Mouse (Mus musculus) left cerebral cortex, postnatal 14 days (tissue): ENCODE measurements around the gene Dnal4. TPM values are rescaled to one million over a fixed set of nuclear protein-coding genes. Genes with fewer than 3 reads are reported as not detected.
"Not testable (repeated sequence)": the region's sequence is repeated elsewhere in the genome, so short reads cannot be mapped to it uniquely, and the experiment has no call there.

Experiments used
- DNase-seq, 2 experiments: peaks; one replicate each; pipeline ENCODE4 v3.0.0; 2021 to 2022; ENCODE audit warnings: low spot score in 2 of 2, mixed read lengths in 1 of 2
- intact Hi-C: fragments of 180-260 bp; cut with DNase I; formaldehyde crosslinking; loops from one replicate; pipeline ENCODE4 v1.15.1; 2025
- long read RNA-seq, 2 experiments: library from polyadenylated mRNA; stranded (forward); transcript quantifications; one replicate each; pipeline ENCODE4 v2.0.0; 2021
- total RNA-seq, 2 experiments: library from RNA; stranded (reverse); gene quantifications; 2 replicates each; pipeline ENCODE4 v1.2.3; 2021

Gene Dnal4
- total RNA-seq, result 10 to 100 TPM; 37.5 to 39.7 TPM
- long read RNA-seq, experiment 1, transcript Dnal4-201 (4 exons, 1,472 nt), result major isoform, 52 of 65 reads
- long read RNA-seq, experiment 1, partial matches to known transcripts, result 6 of 65 reads
- long read RNA-seq, experiment 1, other reads (novel, unspliced or antisense), result 7 of 65 reads
- long read RNA-seq, experiment 2, transcript Dnal4-201 (4 exons, 1,472 nt), result major isoform, 51 of 66 reads
- long read RNA-seq, experiment 2, partial matches to known transcripts, result 9 of 66 reads
- long read RNA-seq, experiment 2, other reads (novel, unspliced or antisense), result 5 of 66 reads

- DNase-seq, result no peak
- intact Hi-C loops, result no loop called here
These were observed at the start of gene Dnal4 for GRCm38 (mm10) chr15:79777749-79778148. TSS of gene Dnal4 (minus strand) at chr15:79777849.

GRCm38 (mm10) chr15:79827061-79827777 is 49.6 kb upstream of the Dnal4 start:
- no peak for DNase-seq
- intact Hi-C loops, result no loop called here

GRCm38 (mm10) chr15:79826221-79826935 is 48.7 kb upstream of the Dnal4 start:
- no peak for DNase-seq
- intact Hi-C loops, result no loop called here

- intact Hi-C loops, result no loop called here
- peak; percentile 43 to 77 for DNase-seq
These were observed 47.6 kb upstream of the Dnal4 start for GRCm38 (mm10) chr15:79825146-79825825.

GRCm38 (mm10) chr15:79823588-79824280 is 46.1 kb upstream of the Dnal4 start:
- intact Hi-C loops, result no loop called here

GRCm38 (mm10) chr15:79822265-79823199 is 44.9 kb upstream of the Dnal4 start:
- no peak for DNase-seq
- intact Hi-C loops, result no loop called here

More at GRCm38 (mm10) chr15:79823588-79824280, 46.1 kb upstream of the Dnal4 start:
- DNase-seq, result peak in 1 of 2 experiments; percentile 44

- intact Hi-C loops, result no loop called here
- DNase-seq, result no peak
These were observed 40.7 kb upstream of the Dnal4 start for GRCm38 (mm10) chr15:79818325-79818724.

- intact Hi-C loops, result no loop called here
- no peak for DNase-seq
These were observed 36.1 kb upstream of the Dnal4 start for GRCm38 (mm10) chr15:79813666-79814258.

GRCm38 (mm10) chr15:79812840-79813239 is 35.2 kb upstream of the Dnal4 start:
- intact Hi-C loops, DNase-seq: not testable (repeated sequence)

- intact Hi-C loops, result no loop called here
- no peak for DNase-seq
These were observed 33.3 kb upstream of the Dnal4 start for GRCm38 (mm10) chr15:79810997-79811396.

- DNase-seq, result no peak
- intact Hi-C loops, result no loop called here
These were observed 32.4 kb upstream of the Dnal4 start for GRCm38 (mm10) chr15:79810061-79810460.

GRCm38 (mm10) chr15:79808658-79809057 is 31.0 kb upstream of the Dnal4 start:
- no peak for DNase-seq

GRCm38 (mm10) chr15:79808114-79808513 is 30.5 kb upstream of the Dnal4 start:
- DNase-seq, result peak in 1 of 2 experiments; percentile 67
- intact Hi-C loops, result no loop called here

More at GRCm38 (mm10) chr15:79808658-79809057, 31.0 kb upstream of the Dnal4 start:
- intact Hi-C loops, result no loop called here

- DNase-seq, result no peak
- intact Hi-C loops, result no loop called here
These were observed 29.4 kb upstream of the Dnal4 start for GRCm38 (mm10) chr15:79807050-79807449.

- intact Hi-C loops, result no loop called here
- DNase-seq, result no peak
These were observed 27.6 kb upstream of the Dnal4 start for GRCm38 (mm10) chr15:79805246-79805645.

GRCm38 (mm10) chr15:79804352-79805071 is 26.9 kb upstream of the Dnal4 start, which contains the start of gene Nptxr:
TSS of gene Nptxr (minus strand) at chr15:79804766.
- intact Hi-C loops, result loop anchor here (5.0 kb wide), 1 partner anchor 47 kb away; no protein-coding TSS in a partner anchor
- peak in 1 of 2 experiments; percentile 76 for DNase-seq
